Mouse (Mus musculus): ENCODE measurements around the gene Prl8a2. TPM values are rescaled to one million over a fixed set of nuclear protein-coding genes. Genes with fewer than 3 reads are reported as not detected.

The Prl8a2 gene
- total RNA-seq (2015) (not detected in 2 replicates), total RNA-seq (2017) (not detected in 2 replicates)

GRCm38 (mm10) chr13:27345373-27345772 is at the start of gene Prl8a2:
Gene Prl8a2 (plus strand): TSS chr13:27345673.
- no peak for ATAC-seq (ENCODE audit: poor library complexity, severe bottlenecking)

- no peak for ATAC-seq (ENCODE audit: poor library complexity, severe bottlenecking)
Measured at GRCm38 (mm10) chr13:27312334-27313225, 32.9 kb upstream of the Prl8a2 start, which contains the start of gene Prl6a1. Gene Prl6a1 (plus strand): TSS chr13:27312627.

- ATAC-seq (ENCODE audit: poor library complexity, severe bottlenecking): no peak
Measured at GRCm38 (mm10) chr13:27334989-27335388, 10.5 kb upstream of the Prl8a2 start.

- ATAC-seq (ENCODE audit: poor library complexity, severe bottlenecking): no peak
Measured at GRCm38 (mm10) chr13:27342733-27343275, 2.7 kb upstream of the Prl8a2 start.

- ATAC-seq (ENCODE audit: poor library complexity, severe bottlenecking): no peak
Measured at GRCm38 (mm10) chr13:27390746-27391145, 45.3 kb downstream of the Prl8a2 start, which contains the start of gene Prl2b1. Gene Prl2b1 (minus strand): TSS chr13:27390846.

- no peak for ATAC-seq (ENCODE audit: poor library complexity, severe bottlenecking)
Measured at GRCm38 (mm10) chr13:27399061-27399724, 53.7 kb downstream of the Prl8a2 start.

Other genes with a start within 250 kb of the Prl8a2 start
- gene Prl3d2, start 224.0 kb upstream of the Prl8a2 start, total RNA-seq (2015): not detected in 2 replicates
- gene Prl3d2, start 224.0 kb upstream of the Prl8a2 start, total RNA-seq (2017): not detected in 2 replicates
- not detected in 2 replicates for gene Prl3d3, start 188.9 kb upstream of the Prl8a2 start, total RNA-seq (2015)
- not detected in 2 replicates for gene Prl3d3, start 188.9 kb upstream of the Prl8a2 start, total RNA-seq (2017)
- gene Prl3c1, start 149.0 kb upstream of the Prl8a2 start, total RNA-seq (2015): not detected in 2 replicates
- gene Prl3c1, start 149.0 kb upstream of the Prl8a2 start, total RNA-seq (2017): not detected in 2 replicates
- not detected in 2 replicates for gene Prl3b1, start 103.8 kb upstream of the Prl8a2 start, total RNA-seq (2015)
- gene Prl3b1, start 103.8 kb upstream of the Prl8a2 start, total RNA-seq (2017): not detected in 2 replicates
- gene Prl3a1, start 86.2 kb upstream of the Prl8a2 start, total RNA-seq (2015): not detected in 2 replicates
- not detected in 2 replicates for gene Prl3a1, start 86.2 kb upstream of the Prl8a2 start, total RNA-seq (2017)
- not detected in 2 replicates for gene Prl6a1, start 33.0 kb upstream of the Prl8a2 start, total RNA-seq (2015)
- not detected in 2 replicates for gene Prl6a1, start 33.0 kb upstream of the Prl8a2 start, total RNA-seq (2017)
- not detected in 2 replicates for gene Prl2b1, start 45.2 kb downstream of the Prl8a2 start, total RNA-seq (2015)
- not detected in 2 replicates for gene Prl2b1, start 45.2 kb downstream of the Prl8a2 start, total RNA-seq (2017)
- not detected in 2 replicates for gene Prl8a6, start 93.0 kb downstream of the Prl8a2 start, total RNA-seq (2015)
- not detected in 2 replicates for gene Prl8a6, start 93.0 kb downstream of the Prl8a2 start, total RNA-seq (2017)
- not detected in 2 replicates for gene Prl8a8, start 167.5 kb downstream of the Prl8a2 start, total RNA-seq (2015)
- not detected in 2 replicates for gene Prl8a8, start 167.5 kb downstream of the Prl8a2 start, total RNA-seq (2017)
- not detected in 2 replicates for gene Prl8a9, start 218.9 kb downstream of the Prl8a2 start, total RNA-seq (2015)
- gene Prl8a9, start 218.9 kb downstream of the Prl8a2 start, total RNA-seq (2017): not detected in 2 replicates
- gene Prl8a1, start 236.5 kb downstream of the Prl8a2 start, total RNA-seq (2015): not detected in 2 replicates
- not detected in 2 replicates for gene Prl8a1, start 236.5 kb downstream of the Prl8a2 start, total RNA-seq (2017)